Mouse (Mus musculus) stomach, postnatal 0 days (tissue): ENCODE measurements around the gene Dnajb14. TPM values are rescaled to one million over a fixed set of nuclear protein-coding genes. Genes with fewer than 3 reads are reported as not detected.
A peak's percentile ranks its signal among the peaks of the same experiment; 100 is the strongest.

Source experiments
- ATAC-seq: fragments of 200-750 bp; cut with Nextera tagmentation; 2 replicates; pipeline ENCODE4 v1.8.0; 2017; ENCODE audit not compliant: low FRiP score, low TSS enrichment
- DNase-seq: peaks from one replicate; pipeline ENCODE4 v3.0.0-alpha.2; 2016; ENCODE audit warnings: low spot score
- H3K27ac ChIP-seq: fragments of 300-500 bp; sonication (generic); replicated peaks from 2 replicates; pipeline ENCODE4 v1.5.1; 2014; ENCODE audit warnings: mild to moderate bottlenecking, control low read depth
- H3K27me3 ChIP-seq: fragments of 300-500 bp; sonication (generic); 2 replicates; pipeline ENCODE4 v1.6.1; 2014; ENCODE audit warnings: low read length; ENCODE audit not compliant: control insufficient read depth, insufficient read depth
- H3K36me3 ChIP-seq: fragments of 300-500 bp; sonication (generic); 2 replicates; pipeline ENCODE4 v1.6.1; 2014; ENCODE audit warnings: low read length, mixed read lengths; ENCODE audit not compliant: control insufficient read depth, insufficient read depth
- H3K4me1 ChIP-seq: fragments of 300-500 bp; sonication (generic); replicated peaks from 2 replicates; pipeline ENCODE4 v1.6.1; 2014; ENCODE audit warnings: antibody characterized with exemption; ENCODE audit not compliant: control insufficient read depth, insufficient read depth
- H3K4me2 ChIP-seq: fragments of 300-500 bp; sonication (generic); replicated peaks from 2 replicates; pipeline ENCODE4 v1.6.1; 2014; ENCODE audit warnings: low read depth, mild to moderate bottlenecking, control low read depth, moderate library complexity
- H3K4me3 ChIP-seq: fragments of 300-500 bp; sonication (generic); 2 replicates; pipeline ENCODE4 v1.5.1; 2014; ENCODE audit warnings: low read depth, low read length, control low read depth
- H3K9ac ChIP-seq: fragments of 300-500 bp; sonication (generic); 2 replicates; pipeline ENCODE4 v1.6.1; 2014; ENCODE audit warnings: mild to moderate bottlenecking, low read length, control low read depth, mixed read lengths
- H3K9me3 ChIP-seq: fragments of 300-500 bp; sonication (generic); 2 replicates; pipeline ENCODE4 v1.6.1; 2016; ENCODE audit warnings: low read length; ENCODE audit not compliant: control insufficient read depth
- CTCF ChIP-seq: IDR thresholded peaks from 2 replicates; pipeline ENCODE4 v1.5.1; 2016; ENCODE audit warnings: antibody characterized with exemption, low read depth, mild to moderate bottlenecking, moderate library complexity
- EP300 ChIP-seq: optimal IDR thresholded peaks from 2 replicates; pipeline ENCODE3; 2016; ENCODE audit warnings: antibody characterized with exemption
- WGBS: fragments of 180-500 bp; shearing (Covaris S2); extraction: QIAGEN DNeasy Blood & Tissue Kit; methylation state at CpG from one replicate; pipeline ENCODE4 v1.1.7; 2014; 5-methylcytosine and 5-hydroxymethylcytosine counted together
- polyA plus RNA-seq: library from polyadenylated mRNA; unstranded; fragments of >200 nt; fragmentation: Nextera tagmentation; extraction: Ambion mirVana; gene quantifications from 2 replicates; pipeline ENCODE4 v1.2.1, GENCODE M21; 2015

Dnajb14 gene
- 10.8 and 12.6 TPM in 2 replicates for polyA plus RNA-seq

DNA sequence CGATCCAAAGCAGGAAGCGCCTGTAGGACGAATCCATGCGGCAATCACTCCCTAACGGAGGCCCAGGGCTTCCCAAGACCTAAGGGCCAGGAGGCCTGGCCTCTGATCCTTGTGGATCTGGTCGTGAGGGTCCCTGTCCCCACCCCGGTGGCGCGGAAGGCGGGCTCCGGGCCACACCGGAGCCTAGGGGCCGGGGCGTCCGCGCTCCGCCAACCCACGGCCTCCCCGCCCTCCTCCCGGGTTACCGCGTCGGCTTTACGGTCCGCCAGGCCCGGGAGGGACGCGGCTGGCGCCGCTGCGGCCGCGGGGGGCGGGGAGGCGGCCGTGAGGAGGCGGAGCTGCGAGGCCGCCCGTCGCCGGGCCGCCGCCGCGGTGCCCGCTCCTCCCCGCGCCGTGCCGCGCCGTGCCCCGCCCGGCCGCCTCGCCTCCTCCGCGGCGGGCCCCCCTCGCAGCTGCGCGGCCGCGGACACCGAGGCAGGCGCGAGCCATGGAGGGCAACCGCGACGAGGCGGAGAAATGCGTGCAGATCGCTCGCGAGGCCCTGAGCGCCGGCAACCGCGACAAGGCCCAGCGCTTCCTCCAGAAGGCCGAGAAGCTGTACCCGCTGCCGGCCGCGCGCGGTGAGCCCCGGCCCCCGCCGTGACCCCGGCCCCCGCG, at the start of gene Dnajb14:
Gene Dnajb14, plus strand, starts transcription at position 239 of the 657 bp plus-strand sequence.
- peak within 1 kb of the TSS; percentile 99 for H3K9ac ChIP-seq
- H3K27me3 ChIP-seq: no peaks in the 10 kb centered on the region
- no peaks in the 10 kb centered on the region; the same call in 1 of the 2 replicates for H3K4me1 ChIP-seq
- DNase-seq (peak; percentile 73), ATAC-seq (peak; percentile 56)
- peak within 1 kb of the TSS; percentile 99 for H3K27ac ChIP-seq
- TF ChIP-seq EP300 (no peak), CTCF (no peak)
- H3K9me3 ChIP-seq: no peaks in the 10 kb centered on the region
- under 1% methylated on average over 40 of the region's 94 CpGs for WGBS
- H3K36me3 ChIP-seq: no peaks in the 10 kb centered on the region
- H3K4me3 ChIP-seq: peak within 1 kb of the TSS; percentile 84
- H3K4me2 ChIP-seq: peak within 1 kb of the TSS; percentile 91

DNA sequence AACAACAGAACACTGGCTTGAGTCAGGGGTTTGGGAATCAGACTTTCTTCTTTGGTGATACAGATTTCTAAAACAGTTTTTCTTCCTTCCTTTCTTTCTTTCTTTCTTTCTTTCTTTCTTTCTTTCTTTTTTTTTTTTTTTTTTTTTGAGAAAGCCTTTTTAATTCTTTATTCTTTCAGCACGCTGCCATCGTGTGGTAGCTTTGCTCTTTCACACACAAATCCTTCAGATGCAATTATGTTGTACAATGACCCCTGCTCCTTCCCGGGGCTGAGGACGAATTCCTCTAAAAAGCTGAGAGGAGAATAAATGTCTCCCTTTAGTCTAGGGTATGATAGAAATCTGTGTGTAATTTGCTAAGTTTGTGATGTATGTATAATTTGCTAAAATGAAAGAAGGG, 48.8 kb upstream of the Dnajb14 start:
- H3K9me3 ChIP-seq: no peaks in the 10 kb centered on the region
- H3K27me3 ChIP-seq: no peaks in the 10 kb centered on the region
- no peaks in the 10 kb centered on the region for H3K36me3 ChIP-seq
- no peak overlapping the region for H3K9ac ChIP-seq
- no peaks in the 10 kb centered on the region for H3K4me1 ChIP-seq
- no peak overlapping the region for H3K4me2 ChIP-seq
- 28% methylated on average over 4 of the region's 4 CpGs for WGBS
- TF ChIP-seq EP300 (no peak), CTCF (peak; percentile 48)
- no peak overlapping the region for H3K4me3 ChIP-seq
- ATAC-seq (no peak), DNase-seq (no peak)
- H3K27ac ChIP-seq: no peak overlapping the region

DNA sequence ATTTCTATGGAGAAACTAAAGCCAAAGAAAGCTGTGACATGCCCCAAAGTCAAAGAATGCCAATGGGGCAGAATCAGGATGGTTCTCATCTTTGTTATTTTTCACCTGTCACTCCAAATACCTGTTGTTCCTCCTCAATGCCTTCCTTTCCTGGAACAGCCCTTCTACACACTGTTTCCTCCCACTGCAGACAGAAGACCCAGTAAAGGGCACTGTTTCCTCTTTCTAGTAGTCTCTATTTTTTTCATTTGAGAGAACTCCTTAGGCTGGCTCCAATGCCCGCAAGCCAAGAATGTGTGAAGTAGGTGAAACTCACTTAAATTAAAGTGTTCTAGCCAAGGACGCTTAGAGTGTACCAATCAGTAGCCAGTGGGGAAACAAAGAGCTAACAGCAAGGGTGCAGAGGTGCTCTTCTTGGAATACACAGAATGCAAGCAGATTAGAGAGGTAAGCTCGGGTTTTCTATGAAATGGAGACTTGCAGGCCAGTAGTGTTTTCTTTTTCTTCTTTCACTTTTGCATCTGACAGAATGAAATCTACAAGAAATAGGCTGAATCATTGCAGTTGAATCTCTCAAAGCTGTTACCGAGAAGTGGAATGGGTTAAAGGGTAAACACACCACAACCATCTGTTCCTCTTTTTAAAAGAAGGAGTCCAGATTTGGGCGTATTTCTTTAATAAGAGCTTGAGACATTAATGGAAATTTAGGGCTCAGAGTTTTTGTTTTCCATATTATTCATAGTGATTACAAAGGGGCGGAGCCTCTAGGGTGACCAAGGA, 46.6 kb upstream of the Dnajb14 start:
- Histone ChIP-seq H3K27me3 (no peaks in the 10 kb centered on the region), H3K36me3 (no peaks in the 10 kb centered on the region), H3K9ac (no peak overlapping the region), H3K27ac (no peak overlapping the region), H3K9me3 (no peaks in the 10 kb centered on the region), H3K4me1 (no peaks in the 10 kb centered on the region), H3K4me2 (no peak overlapping the region), H3K4me3 (no peak overlapping the region)
- DNase-seq: no peak
- ATAC-seq: no peak
- TF ChIP-seq CTCF (no peak), EP300 (no peak)
- 71% methylated on average over 6 of the region's 6 CpGs for WGBS

DNA sequence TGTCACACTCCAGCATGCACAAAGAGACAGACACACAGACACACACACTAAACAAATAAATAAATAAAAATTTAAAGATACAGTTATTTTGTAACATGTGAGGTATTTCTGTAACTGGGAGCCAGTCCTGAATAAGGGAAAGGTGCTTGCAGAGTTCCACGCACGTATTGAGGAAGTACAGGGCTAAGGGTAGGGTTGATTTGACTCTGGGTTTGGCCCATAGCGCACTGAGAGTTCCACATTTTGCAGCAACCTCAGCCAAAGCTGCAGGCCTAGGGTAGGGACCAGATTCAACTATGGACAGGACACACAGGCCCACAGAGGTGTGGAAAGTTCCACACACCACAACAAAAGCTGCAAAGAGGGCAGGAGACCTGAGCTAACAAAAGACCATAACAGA, 44.2 kb upstream of the Dnajb14 start:
- ATAC-seq (no peak), DNase-seq (no peak)
- Histone ChIP-seq H3K27ac (no peak overlapping the region), H3K9ac (no peak overlapping the region), H3K27me3 (no peaks in the 10 kb centered on the region), H3K9me3 (no peaks in the 10 kb centered on the region), H3K4me1 (no peaks in the 10 kb centered on the region), H3K4me2 (no peak overlapping the region), H3K4me3 (no peak overlapping the region), H3K36me3 (no peaks in the 10 kb centered on the region)
- TF ChIP-seq CTCF (no peak), EP300 (no peak)
- 95% methylated on average over 3 of the region's 3 CpGs for WGBS

DNA sequence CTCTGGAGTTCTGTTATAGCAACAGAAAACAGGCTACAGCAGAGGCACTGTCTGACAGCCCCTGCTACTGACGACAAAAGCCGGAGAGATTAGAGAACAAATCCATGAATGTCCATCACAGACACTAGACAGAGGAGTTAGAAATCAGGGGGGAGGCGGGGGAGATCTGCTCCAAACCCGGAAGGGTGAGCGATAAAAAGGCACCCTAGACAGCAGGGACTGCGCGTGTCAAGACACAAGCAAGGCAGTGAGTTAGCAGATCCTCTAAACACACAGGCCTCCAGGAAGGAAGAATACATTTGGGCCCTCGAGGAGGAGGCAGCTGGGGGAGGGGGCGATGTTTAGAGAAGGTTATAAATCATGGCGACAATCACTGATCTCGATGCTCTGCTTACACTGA, 39.8 kb upstream of the Dnajb14 start:
- WGBS: 22% methylated on average over 11 of the region's 11 CpGs
- Histone ChIP-seq H3K36me3 (no peaks in the 10 kb centered on the region), H3K4me1 (no peaks in the 10 kb centered on the region), H3K9me3 (no peaks in the 10 kb centered on the region), H3K9ac (no peak overlapping the region), H3K27me3 (no peaks in the 10 kb centered on the region), H3K4me3 (no peak overlapping the region), H3K4me2 (no peak overlapping the region), H3K27ac (0 out of 2 replicates have a peak overlapping the region, but pooled peaks have one; percentile 4)
- TF ChIP-seq CTCF (no peak), EP300 (no peak)
- DNase-seq: no peak
- ATAC-seq: no peak

DNA sequence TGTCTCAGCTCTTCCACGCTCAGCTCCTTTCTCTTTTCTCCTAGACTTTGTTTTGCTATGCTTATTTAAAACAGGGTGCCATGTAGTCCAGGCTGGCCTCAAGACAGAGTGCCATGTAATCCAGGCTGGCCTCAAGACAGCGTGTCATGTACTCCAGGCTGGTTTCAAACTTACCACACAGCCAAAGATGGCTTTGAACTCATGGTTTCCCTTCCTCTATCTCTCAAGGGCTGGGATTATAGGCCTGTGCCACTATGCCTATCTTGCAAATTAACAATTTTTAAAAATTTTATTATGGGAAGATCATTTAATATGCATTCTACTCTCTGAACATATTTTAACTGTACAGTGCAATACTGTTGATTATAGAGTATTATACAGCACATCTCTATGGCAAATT, 36.3 kb upstream of the Dnajb14 start:
- H3K4me2 ChIP-seq: no peak overlapping the region
- no peaks in the 10 kb centered on the region for H3K9me3 ChIP-seq
- no peak overlapping the region for H3K4me3 ChIP-seq
- no peaks in the 10 kb centered on the region for H3K27me3 ChIP-seq
- H3K9ac ChIP-seq: no peak overlapping the region
- H3K4me1 ChIP-seq: no peaks in the 10 kb centered on the region
- ATAC-seq (no peak), DNase-seq (no peak)
- H3K36me3 ChIP-seq: no peaks in the 10 kb centered on the region
- H3K27ac ChIP-seq: no peak overlapping the region
- WGBS: 90% methylated on average over 2 of the region's 2 CpGs
- TF ChIP-seq CTCF (no peak), EP300 (no peak)
